Mouse (Mus musculus) gastrocnemius, adult 18-20 months (tissue): Measurements from ENCODE around the gene Slc28a1. TPM values are rescaled to one million over a fixed set of nuclear protein-coding genes. Genes with fewer than 3 reads are reported as not detected.
"Not testable (repeated sequence)": the region's sequence is repeated elsewhere in the genome, so short reads cannot be mapped to it uniquely, and the experiment has no call there.

ENCODE experiments used
- DNase-seq: peaks from one replicate; pipeline ENCODE4 v3.0.0; 2021; ENCODE audit warnings: low spot score
- total RNA-seq, 2 experiments: library from RNA; stranded (reverse); gene quantifications; 2 replicates each; pipeline ENCODE4 v1.2.3; 2021

Slc28a1 gene
- total RNA-seq, 2 experiments from 2014 or later: 0.25 to 0.40 TPM

- peak; percentile 87 for DNase-seq
Measured at GRCm38 (mm10) chr7:81124773-81125172, 10.2 kb downstream of the Slc28a1 start.

GRCm38 (mm10) chr7:81125215-81126175, 10.9 kb downstream of the Slc28a1 start:
- DNase-seq: no peak

- DNase-seq: peak; percentile 47
Measured at GRCm38 (mm10) chr7:81131864-81132263, 17.3 kb downstream of the Slc28a1 start.

GRCm38 (mm10) chr7:81132851-81133279, 18.3 kb downstream of the Slc28a1 start:
- DNase-seq: peak; percentile 77

GRCm38 (mm10) chr7:81133416-81133815, 18.8 kb downstream of the Slc28a1 start:
- peak; percentile 54 for DNase-seq

- DNase-seq: no peak
Measured at GRCm38 (mm10) chr7:81133941-81134340, 19.3 kb downstream of the Slc28a1 start.

GRCm38 (mm10) chr7:81134614-81135067, 20.0 kb downstream of the Slc28a1 start:
- peak; percentile 76 for DNase-seq

GRCm38 (mm10) chr7:81137292-81137691, 22.7 kb downstream of the Slc28a1 start:
- DNase-seq: no peak

- DNase-seq: peak; percentile 81
Measured at GRCm38 (mm10) chr7:81139100-81139499, 24.5 kb downstream of the Slc28a1 start.

- no peak for DNase-seq
Measured at GRCm38 (mm10) chr7:81139671-81140404, 25.2 kb downstream of the Slc28a1 start.

- DNase-seq: no peak
Measured at GRCm38 (mm10) chr7:81141541-81141940, 26.9 kb downstream of the Slc28a1 start.

GRCm38 (mm10) chr7:81143056-81143455, 28.5 kb downstream of the Slc28a1 start:
- DNase-seq: not testable (repeated sequence)

GRCm38 (mm10) chr7:81149759-81150158, 35.2 kb downstream of the Slc28a1 start:
- no peak for DNase-seq

GRCm38 (mm10) chr7:81151216-81151615, 36.6 kb downstream of the Slc28a1 start:
- DNase-seq: no peak

- no peak for DNase-seq
Measured at GRCm38 (mm10) chr7:81152306-81152705, 37.7 kb downstream of the Slc28a1 start.

GRCm38 (mm10) chr7:81152826-81153225, 38.2 kb downstream of the Slc28a1 start:
- no peak for DNase-seq

GRCm38 (mm10) chr7:81153327-81153726, 38.7 kb downstream of the Slc28a1 start:
- DNase-seq: no peak

GRCm38 (mm10) chr7:81154244-81154643, 39.6 kb downstream of the Slc28a1 start:
- DNase-seq: not testable (repeated sequence)

- peak; percentile 55 for DNase-seq
Measured at GRCm38 (mm10) chr7:81154960-81155359, 40.4 kb downstream of the Slc28a1 start.

- no peak for DNase-seq
Measured at GRCm38 (mm10) chr7:81158933-81159332, 44.3 kb downstream of the Slc28a1 start.

GRCm38 (mm10) chr7:81161666-81162065, 47.1 kb downstream of the Slc28a1 start:
- DNase-seq: no peak

- DNase-seq: peak; percentile 75
Measured at GRCm38 (mm10) chr7:81162345-81162744, 47.7 kb downstream of the Slc28a1 start.
